Comparison of ENCODE assay signal across 8 mouse cellular contexts in the genomic region with DNA sequence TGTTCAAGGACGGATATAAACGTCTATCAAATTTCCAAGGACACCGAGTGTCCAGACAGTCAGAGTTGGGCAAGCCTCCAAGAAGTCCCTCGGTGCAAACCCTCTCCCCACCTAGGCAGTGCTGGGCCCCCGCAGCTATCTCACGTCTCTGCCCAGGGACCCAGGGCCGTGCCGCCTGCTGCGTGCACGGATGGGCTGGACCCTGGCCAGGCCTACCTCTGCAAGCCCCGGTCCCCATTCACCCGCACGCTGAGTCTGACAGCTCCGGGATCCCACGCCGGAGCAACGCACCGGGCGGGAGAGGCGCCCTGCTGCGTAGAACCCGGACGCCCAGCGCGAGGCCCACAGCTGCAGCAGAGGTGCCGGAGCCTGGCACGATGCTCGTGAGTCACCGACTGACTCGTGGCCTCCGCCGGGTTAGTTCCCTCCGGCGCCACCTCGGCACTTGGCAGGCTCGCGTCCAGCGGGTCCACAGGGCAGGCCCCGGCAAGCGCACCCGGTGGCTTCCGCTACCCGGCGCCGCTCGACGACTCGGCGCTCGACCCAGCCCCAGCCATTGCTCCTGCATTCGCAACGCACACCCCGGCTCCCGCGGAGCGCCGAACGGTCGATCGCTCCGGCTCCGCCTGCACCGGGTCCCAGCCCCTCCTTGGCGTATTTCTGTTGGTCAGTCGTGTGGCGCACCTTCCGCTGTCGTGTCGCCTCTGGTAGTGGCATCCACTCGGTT. TPM values are rescaled to one million over a fixed set of nuclear protein-coding genes. Genes with fewer than 3 reads are reported as not detected.
DNase-seq lines count a peak whose midpoint lies in the region; ATAC-seq lines count a peak whose summit lies in the region.

No protein-coding gene starts in this region.

- H3K9ac ChIP-seq in hindbrain, embryonic 14.5 days = peak overlapping the region; percentile 83

- peak; percentile 97 for ATAC-seq in hindbrain, embryonic 14.5 days (ENCODE audit: low FRiP score)

- no peaks in the 10 kb centered on the region for H3K9me3 ChIP-seq in hindbrain, embryonic 14.5 days (ENCODE audit: control insufficient read depth, low read length)

- peaks cover 19% of the 10 kb centered on the region for H3K4me1 ChIP-seq in hindbrain, embryonic 14.5 days (replicated peaks; ENCODE audit: control insufficient read depth, insufficient read depth, low read length)

- under 1% methylated on average over 63 of the region's 70 CpGs for WGBS in hindbrain, embryonic 14.5 days

- peak overlapping the region; percentile 80 for H3K4me3 ChIP-seq in hindbrain, embryonic 14.5 days (replicated peaks; ENCODE audit: low read length)

- peak overlapping the region; percentile 78 for H3K27ac ChIP-seq in hindbrain, embryonic 14.5 days

- peak overlapping the region; percentile 61 for H3K4me2 ChIP-seq in hindbrain, embryonic 14.5 days (replicated peaks)

- H3K36me3 ChIP-seq in hindbrain, embryonic 14.5 days (replicated peaks; ENCODE audit: control insufficient read depth, insufficient read depth) = no peaks in the 10 kb centered on the region

- peak; percentile 85 for DNase-seq in R1 (ENCODE audit: low read depth, low spot score)
- DNase-seq in cerebellum, postnatal 25 days = peak; percentile 91 to 95
- peak; percentile 74 to 82 for DNase-seq in frontal cortex, postnatal 25 days (ENCODE audit: low spot score in 2 of 2)
- DNase-seq in hindbrain, embryonic 14.5 days (ENCODE audit: low spot score) = peak; percentile 91
- DNase-seq in layer of hippocampus, postnatal 36 days = peak; percentile 88 to 90
- DNase-seq in lung, postnatal 25 days (ENCODE audit: low spot score) = peak; percentile 94
- peak; percentile 75 for DNase-seq in retina, adult 2 months (ENCODE audit: low read depth, low spot score)
- DNase-seq in thymus, postnatal 25 days = peak; percentile 88

- H3K27me3 ChIP-seq in hindbrain, embryonic 14.5 days (ENCODE audit: control insufficient read depth, insufficient read depth, low read length) = no peaks in the 10 kb centered on the region

RNA-seq across cellular contexts. Expression of a gene that starts 11.7 kb away (rescaled TPM):
- polyA plus RNA-seq in hindbrain, embryonic 14.5 days (2014; fragmentation: Nextera tagmentation; extraction: Ambion mirVana) = 32.1 and 35.1 TPM in 2 replicates
- total RNA-seq in layer of hippocampus, postnatal 36 days (2021) = 10 to 100 TPM; 43.7 to 50.9 TPM

Comparison
In these comparisons a context has a peak if more than half of its experiments do, and no peak if none do; other contexts are left out.
1. Peak in every context shown above with its lines: DNase-seq, ATAC-seq, H3K4me3 ChIP-seq and H3K27ac ChIP-seq.